Mouse (Mus musculus) liver, embryonic 14.5 days (tissue): Measurements from ENCODE around the gene Sh3bp1. TPM values are rescaled to one million over a fixed set of nuclear protein-coding genes. Genes with fewer than 3 reads are reported as not detected.

Experiments used
- ATAC-seq: fragments of 200-750 bp; cut with Nextera tagmentation; 2 replicates; pipeline ENCODE4 v1.8.0; 2017; ENCODE audit warnings: moderate number of reproducible peaks, mild to moderate bottlenecking, moderate library complexity; ENCODE audit not compliant: insufficient read depth
- DNase-seq, 3 experiments: peaks; one replicate each; pipeline ENCODE4 v3.0.0-alpha.2; 2012 to 2013; ENCODE audit warnings: low read depth in 3 of 3, low spot score in 3 of 3
- H3K27ac ChIP-seq: fragments of 300-500 bp; sonication (generic); 2 replicates; pipeline ENCODE4 v1.5.1; 2014; ENCODE audit warnings: moderate library complexity, mild to moderate bottlenecking, control low read depth, inconsistent platforms
- H3K27me3 ChIP-seq: fragments of 300-500 bp; sonication (generic); 2 replicates; pipeline ENCODE4 v1.6.1; 2014; ENCODE audit warnings: mild to moderate bottlenecking, low read length, moderate library complexity; ENCODE audit not compliant: control insufficient read depth, insufficient read depth
- H3K36me3 ChIP-seq: fragments of 300-500 bp; sonication (generic); replicated peaks from 2 replicates; pipeline ENCODE4 v1.6.1; 2014; ENCODE audit warnings: low read depth; ENCODE audit not compliant: control insufficient read depth, insufficient read depth
- H3K4me1 ChIP-seq, 2 experiments: fragments of 200-500 bp in 1 of 2; fragments of 300-500 bp in 1 of 2; sonication (generic) in 1 of 2; replicated peaks; 2 replicates each; pipeline ENCODE4 v1.6.1; 2012 to 2014; ENCODE audit warnings: antibody characterized with exemption in 1 of 2, inconsistent platforms in 1 of 2, low read length in 1 of 2; ENCODE audit not compliant: control insufficient read depth in 2 of 2, insufficient read depth in 2 of 2
- H3K4me2 ChIP-seq: fragments of 300-500 bp; sonication (generic); 2 replicates; pipeline ENCODE4 v1.6.1; 2014; ENCODE audit warnings: low read depth, mild to moderate bottlenecking, control low read depth, moderate library complexity
- H3K4me3 ChIP-seq, 2 experiments: fragments of 200-500 bp in 1 of 2; fragments of 300-500 bp in 1 of 2; sonication (generic) in 1 of 2; 2 replicates each; pipeline ENCODE4 v1.5.1; 2012 to 2014; ENCODE audit warnings: low read depth in 2 of 2, low read length in 2 of 2, mild to moderate bottlenecking in 2 of 2, control low read depth in 1 of 2, inconsistent platforms in 1 of 2, moderate library complexity in 1 of 2; ENCODE audit not compliant: insufficient read depth in 1 of 2
- H3K9ac ChIP-seq: fragments of 300-500 bp; sonication (generic); replicated peaks from 2 replicates; pipeline ENCODE4 v1.6.1; 2014; ENCODE audit warnings: mild to moderate bottlenecking, control low read depth, moderate library complexity
- H3K9me3 ChIP-seq: fragments of 300-500 bp; sonication (generic); 2 replicates; pipeline ENCODE4 v1.6.1; 2016; ENCODE audit warnings: low read length, mixed read lengths; ENCODE audit not compliant: control insufficient read depth
- CTCF ChIP-seq: IDR thresholded peaks from 2 replicates; pipeline ENCODE4 v1.5.1; 2016; ENCODE audit warnings: antibody characterized with exemption, low read depth, control low read depth
- EP300 ChIP-seq: IDR thresholded peaks from 2 replicates; pipeline ENCODE4 v1.6.1; 2016; ENCODE audit warnings: antibody characterized with exemption, low read depth
- WGBS: fragments of 180-500 bp; shearing (Covaris S2); extraction: QIAGEN DNeasy Blood & Tissue Kit; methylation state at CpG from one replicate; pipeline ENCODE4 v1.1.7; 2014; ENCODE audit not compliant: insufficient replicate concordance; 5-methylcytosine and 5-hydroxymethylcytosine counted together
- polyA plus RNA-seq, 2 experiments: library from polyadenylated mRNA; depleted of rRNA in 1 of 2; stranded (reverse) in 1 of 2; unstranded in 1 of 2; fragments of >200 nt; fragmentation: Nextera tagmentation in 1 of 2; extraction: Ambion mirVana in 1 of 2; gene quantifications; 2 replicates each; pipeline versions ENCODE4 v1.2.1 to v1.2.3; 2012 to 2014

The Sh3bp1 gene
- polyA plus RNA-seq, 2 experiments, result 13.3 to 22.2 TPM

DNA sequence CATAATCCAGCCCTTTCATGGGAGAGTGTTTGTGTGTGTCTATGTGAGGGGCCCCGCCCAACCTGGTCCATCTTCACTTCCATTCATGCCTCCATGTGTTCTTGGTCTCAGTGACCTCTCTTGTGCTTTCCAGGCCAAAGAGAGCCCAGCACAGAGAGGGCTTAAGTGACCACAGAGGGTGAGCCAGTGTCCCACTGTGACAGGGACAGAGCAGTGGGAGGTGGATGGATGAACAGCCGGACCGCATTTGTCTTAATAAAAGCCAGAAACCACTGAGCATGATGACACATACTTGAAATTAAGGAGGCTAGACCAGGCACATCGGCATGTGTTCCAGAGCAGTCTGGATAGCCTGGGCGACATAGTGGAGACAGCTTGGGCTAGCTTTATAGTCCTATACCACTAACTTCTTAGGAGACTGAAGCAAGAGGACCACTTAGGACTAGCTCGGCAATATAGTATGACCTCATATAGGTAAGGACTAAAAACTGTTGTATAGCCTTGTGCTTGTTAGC, 30.7 kb downstream of the Sh3bp1 start:
- TF ChIP-seq CTCF (no peak), EP300 (no peak)
- Histone ChIP-seq H3K27me3 (no peaks in the 10 kb centered on the region), H3K36me3 (no peaks in the 10 kb centered on the region; the same call in 1 of the 2 replicates), H3K4me3 (no peak overlapping the region), H3K4me2 (no peak overlapping the region), H3K9me3 (no peaks in the 10 kb centered on the region), H3K9ac (no peak overlapping the region), H3K27ac (no peak overlapping the region; the same call in 1 of the 2 replicates), H3K4me1 (peaks cover 33 to 35% of the 10 kb centered on the region in 2 experiments)
- no peak for ATAC-seq
- 80% methylated on average over 6 of the region's 6 CpGs for WGBS
- no peak for DNase-seq

- Histone ChIP-seq H3K36me3 (no peaks in the 10 kb centered on the region; the same call in 1 of the 2 replicates), H3K9ac (no peak overlapping the region), H3K9me3 (no peaks in the 10 kb centered on the region), H3K27ac (peak overlapping the region; percentile 54), H3K4me2 (no peak overlapping the region), H3K27me3 (no peaks in the 10 kb centered on the region), H3K4me1 (peaks cover 30 to 34% of the 10 kb centered on the region in 2 experiments), H3K4me3 (no peak overlapping the region)
- DNase-seq (no peak), ATAC-seq (no peak)
- TF ChIP-seq CTCF (no peak), EP300 (no peak)
- WGBS, result 79% methylated on average over 7 of the region's 7 CpGs
Observed at GRCm38 (mm10) chr15:78930801-78931426, 31.3 kb downstream of the Sh3bp1 start.

GRCm38 (mm10) chr15:78931577-78931976, 32.0 kb downstream of the Sh3bp1 start:
- DNase-seq, result peak in 2 of 3 experiments; percentile 67 to 75
- Histone ChIP-seq H3K27ac (peak overlapping the region; percentile 54), H3K4me3 (no peak overlapping the region), H3K9ac (no peak overlapping the region), H3K4me1 (peaks cover 31 to 34% of the 10 kb centered on the region in 2 experiments), H3K27me3 (no peaks in the 10 kb centered on the region), H3K36me3 (no peaks in the 10 kb centered on the region; the same call in 1 of the 2 replicates), H3K4me2 (no peak overlapping the region), H3K9me3 (no peaks in the 10 kb centered on the region)
- TF ChIP-seq EP300, result no peak; the same call in 1 of the 2 replicates
- TF ChIP-seq CTCF, result peak; percentile 98
- 7% methylated on average over 3 of the region's 3 CpGs for WGBS
- ATAC-seq, result peak; percentile 38

DNA sequence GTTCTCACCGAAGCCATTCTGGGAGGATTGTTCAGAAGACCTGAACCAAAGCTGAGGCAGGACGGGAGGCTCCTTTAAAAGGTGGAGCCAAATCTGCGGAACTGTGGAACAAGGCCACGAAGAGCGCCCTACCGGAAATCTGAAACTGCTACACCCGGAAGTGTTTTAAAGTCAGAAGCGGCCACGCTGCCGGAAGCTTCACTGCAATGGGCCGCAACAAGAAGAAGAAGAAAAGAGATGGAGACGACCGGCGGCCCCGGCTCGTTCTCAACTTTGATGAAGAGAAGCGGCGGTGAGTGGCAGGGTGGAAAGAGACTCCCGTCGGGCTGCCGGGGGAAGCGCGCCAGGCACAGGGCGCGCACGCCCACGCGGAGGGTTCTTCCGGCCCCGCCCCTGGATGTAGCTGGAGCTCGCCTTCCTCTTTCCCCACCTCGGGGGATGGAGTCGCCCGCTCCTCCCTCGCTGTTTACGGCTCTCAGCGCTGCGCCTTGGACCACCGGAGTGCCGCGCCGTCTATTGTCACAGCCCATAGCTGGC, 35.3 kb downstream of the Sh3bp1 start, which contains the start of gene Nol12:
Gene Nol12, plus strand, starts transcription at position 150 of the 537 bp plus-strand sequence.
- Histone ChIP-seq H3K4me3 (peak within 1 kb of the TSS; percentile 76 to 82), H3K9ac (peak within 1 kb of the TSS; percentile 78), H3K36me3 (peaks cover 16% of the 10 kb centered on the region), H3K4me1 (peaks cover 19 to 22% of the 10 kb centered on the region in 2 experiments), H3K9me3 (no peaks in the 10 kb centered on the region), H3K27me3 (no peaks in the 10 kb centered on the region), H3K4me2 (peak within 1 kb of the TSS; percentile 96), H3K27ac (peak within 1 kb of the TSS; percentile 65)
- ATAC-seq, result peak; percentile 78
- WGBS, result under 1% methylated on average over 42 of the region's 42 CpGs
- no peak; the same call in 1 of the 2 replicates for TF ChIP-seq EP300
- TF ChIP-seq CTCF, result 0 out of 2 replicates have a peak, but pooled peaks have one; percentile 25
- peak; percentile 81 to 84 (median 83) for DNase-seq

- Histone ChIP-seq H3K4me1 (peaks cover 19 to 22% of the 10 kb centered on the region in 2 experiments), H3K9me3 (no peaks in the 10 kb centered on the region), H3K27ac (peak overlapping the region; percentile 65), H3K4me3 (peak overlapping the region; percentile 76 to 82), H3K9ac (peak overlapping the region; percentile 78), H3K4me2 (peak overlapping the region; percentile 96), H3K27me3 (no peaks in the 10 kb centered on the region), H3K36me3 (peaks cover 29% of the 10 kb centered on the region)
- no peak for TF ChIP-seq CTCF
- WGBS, result 65% methylated on average over 12 of the region's 12 CpGs
- peak in 2 of 3 experiments; percentile 50 to 53 for DNase-seq
- peak; percentile 63 for ATAC-seq
Observed at GRCm38 (mm10) chr15:78936403-78936802, 36.8 kb downstream of the Sh3bp1 start.
